Mouse (Mus musculus) megakaryocyte, embryonic 14.5 days (primary cell): ENCODE data around the gene Morn4.

Experiments used
- FLI1 ChIP-seq: IDR thresholded peaks from 2 replicates; pipeline ENCODE4 v1.6.1; 2012; ENCODE audit warnings: low read length, inconsistent platforms, mixed read lengths
- GATA1 ChIP-seq: IDR thresholded peaks from 3 replicates; pipeline ENCODE4 v1.6.1; 2012; ENCODE audit warnings: mixed read lengths, low read length, inconsistent platforms, borderline replicate concordance

DNA sequence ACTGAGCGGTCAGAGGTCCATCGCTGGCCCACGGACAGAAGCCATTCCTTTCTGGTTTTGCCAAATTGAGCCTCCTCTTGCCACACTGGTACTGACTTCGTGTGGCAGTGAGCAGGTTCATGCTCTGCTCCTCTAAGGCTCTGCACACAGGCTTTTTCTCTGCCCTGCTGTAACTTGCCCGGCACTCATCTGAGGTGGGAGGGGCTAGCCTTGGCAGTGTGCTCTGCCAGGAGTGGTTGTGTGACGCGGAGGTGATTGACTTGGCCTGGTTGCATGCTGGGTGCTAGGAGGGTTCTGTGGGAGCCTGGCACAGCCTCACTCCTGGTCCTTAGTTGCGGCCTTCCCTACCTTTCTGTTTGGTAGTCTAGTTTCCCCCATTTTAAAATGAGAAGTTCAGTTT is 34.3 kb upstream of the Morn4 start:
- TF ChIP-seq GATA1 (no peak), FLI1 (no peak)
